ENCODE assay signal across 22 mouse cellular contexts in the genomic region with DNA sequence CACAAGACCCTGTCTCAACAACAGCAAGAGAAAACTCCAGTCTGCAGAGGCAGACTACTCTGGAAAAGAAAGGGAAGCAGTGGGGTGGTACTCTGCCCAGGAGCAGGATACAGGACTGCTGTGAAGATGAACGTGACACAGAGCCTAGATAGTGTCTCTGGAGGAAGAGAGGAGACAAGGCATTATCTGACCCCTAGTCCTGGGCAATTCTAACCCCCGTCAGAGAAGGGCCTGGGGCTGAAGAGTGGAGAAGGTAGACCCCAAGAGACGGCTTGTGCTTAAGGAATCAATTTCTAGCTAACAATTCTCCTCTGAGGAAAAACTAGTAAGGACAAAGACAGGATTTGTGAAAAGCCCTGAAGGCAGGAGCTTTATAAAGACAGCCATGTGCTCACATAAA. TPM values are rescaled to one million over a fixed set of nuclear protein-coding genes. Genes with fewer than 3 reads are reported as not detected.
DNase-seq lines count a peak whose midpoint lies in the region; ATAC-seq and TF ChIP-seq lines count a peak whose summit lies in the region.
"Had no signal": no experiment of that assay in that cellular context is flagged by ENCODE, and none has a peak within 500 bp of the region (broad histone marks: within the 10 kb centered on the region; RNA-seq: fewer than 3 reads in every experiment).

No protein-coding gene starts in this region.

- H3K27me3 ChIP-seq in hindbrain, embryonic 11.5 days (ENCODE audit: control insufficient read depth, insufficient read depth, low read length), result no peaks in the 10 kb centered on the region
- no peaks in the 10 kb centered on the region for H3K27me3 ChIP-seq in hindbrain, postnatal 0 days (ENCODE audit: insufficient read depth, low read length)
- H3K27me3 ChIP-seq in midbrain, embryonic 12.5 days, result no peaks in the 10 kb centered on the region
- no peaks in the 10 kb centered on the region for H3K27me3 ChIP-seq in midbrain, postnatal 0 days (ENCODE audit: insufficient read depth, low read length)
- H3K27me3 ChIP-seq in limb, embryonic 13.5 days, result no peaks in the 10 kb centered on the region
- H3K27me3 ChIP-seq: embryonic facial prominence, embryonic 13.5 days had no signal

- intact Hi-C loops in left cerebral cortex, postnatal 36 days (cut with DNase I), result no loop called here

- no peaks in the 10 kb centered on the region for H3K4me1 ChIP-seq in hindbrain, embryonic 11.5 days (replicated peaks; ENCODE audit: control insufficient read depth, insufficient read depth, low read length)
- H3K4me1 ChIP-seq in hindbrain, postnatal 0 days (ENCODE audit: insufficient read depth, low read length), result no peaks in the 10 kb centered on the region
- H3K4me1 ChIP-seq in midbrain, embryonic 12.5 days, result 0 out of 2 replicates have a peak, but pooled peaks cover 6% of the 10 kb centered on the region
- H3K4me1 ChIP-seq in midbrain, postnatal 0 days (ENCODE audit: insufficient read depth, low read length), result no peaks in the 10 kb centered on the region
- peaks cover 37% of the 10 kb centered on the region for H3K4me1 ChIP-seq in limb, embryonic 13.5 days

- no peak overlapping the region for H3K4me3 ChIP-seq in hindbrain, embryonic 11.5 days (ENCODE audit: low read depth, low read length)
- no peak overlapping the region for H3K4me3 ChIP-seq in hindbrain, postnatal 0 days (ENCODE audit: low read length)
- H3K4me3 ChIP-seq in midbrain, embryonic 12.5 days, result no peak overlapping the region
- no peak overlapping the region for H3K4me3 ChIP-seq in midbrain, postnatal 0 days (ENCODE audit: low read depth, low read length)
- H3K4me3 ChIP-seq in limb, embryonic 13.5 days, result no peak overlapping the region
- H3K4me3 ChIP-seq: embryonic facial prominence, embryonic 13.5 days; erythroblast, embryonic 14.5 days; layer of hippocampus, adult 2 months had no signal

- no peak overlapping the region for H3K4me2 ChIP-seq in hindbrain, embryonic 11.5 days (replicated peaks; ENCODE audit: low read depth, low read length)
- no peak overlapping the region for H3K4me2 ChIP-seq in hindbrain, postnatal 0 days (ENCODE audit: low read depth, low read length)
- no peak overlapping the region for H3K4me2 ChIP-seq in midbrain, embryonic 12.5 days (replicated peaks)
- H3K4me2 ChIP-seq in midbrain, postnatal 0 days (ENCODE audit: low read depth, low read length, poor library complexity, severe bottlenecking), result no peak overlapping the region
- no peak overlapping the region for H3K4me2 ChIP-seq in limb, embryonic 13.5 days (replicated peaks)
- H3K4me2 ChIP-seq: embryonic facial prominence, embryonic 13.5 days had no signal

- peak; percentile 7 for DNase-seq in hindbrain, embryonic 11.5 days (ENCODE audit: low spot score)
- DNase-seq in hindbrain, postnatal 0 days (ENCODE audit: low spot score), result no peak
- no peak for DNase-seq in midbrain, postnatal 0 days (ENCODE audit: low spot score)
- DNase-seq in cerebellum, postnatal 10 days, result no peak
- DNase-seq in left cerebral cortex, postnatal 36 days (ENCODE audit: low spot score in 2 of 2), result no peak
- DNase-seq: adrenal gland, adult 8-10 months; cerebellum, adult 18-20 months; cerebellum, postnatal 25 days; forebrain, postnatal 0 days; heart, postnatal 4 days; kidney, postnatal 25 days; thymus, postnatal 14 days had no signal

- H3K27ac ChIP-seq in hindbrain, embryonic 11.5 days (ENCODE audit: low read depth, low read length), result no peak overlapping the region
- H3K27ac ChIP-seq in hindbrain, postnatal 0 days, result no peak overlapping the region
- 0 out of 2 replicates have a peak overlapping the region, but pooled peaks have one; percentile 21 for H3K27ac ChIP-seq in midbrain, embryonic 12.5 days (replicated peaks)
- H3K27ac ChIP-seq in midbrain, postnatal 0 days (ENCODE audit: low read depth, low read length), result no peak overlapping the region
- H3K27ac ChIP-seq in limb, embryonic 13.5 days, result peak overlapping the region; percentile 76
- H3K27ac ChIP-seq: embryonic facial prominence, embryonic 13.5 days; layer of hippocampus, adult 2 months; macrophage had no signal

- no peaks in the 10 kb centered on the region for H3K9me3 ChIP-seq in hindbrain, embryonic 11.5 days (ENCODE audit: control insufficient read depth, low read length)
- no peaks in the 10 kb centered on the region for H3K9me3 ChIP-seq in hindbrain, postnatal 0 days (ENCODE audit: low read length)
- H3K9me3 ChIP-seq in midbrain, embryonic 12.5 days, result no peaks in the 10 kb centered on the region
- H3K9me3 ChIP-seq in midbrain, postnatal 0 days (ENCODE audit: low read length), result no peaks in the 10 kb centered on the region
- H3K9me3 ChIP-seq in limb, embryonic 13.5 days, result no peaks in the 10 kb centered on the region
- H3K9me3 ChIP-seq: embryonic facial prominence, embryonic 13.5 days had no signal

- no peak for TF ChIP-seq CTCF in hindbrain, postnatal 0 days (IDR thresholded peaks at IDR 0.05; ENCODE audit: low read depth)
- TF ChIP-seq CTCF in midbrain, postnatal 0 days (IDR thresholded peaks at IDR 0.05), result no peak

- no peak overlapping the region for H3K9ac ChIP-seq in hindbrain, embryonic 11.5 days (ENCODE audit: low read depth, low read length)
- no peak overlapping the region for H3K9ac ChIP-seq in hindbrain, postnatal 0 days (replicated peaks; ENCODE audit: low read length)
- H3K9ac ChIP-seq in midbrain, embryonic 12.5 days (replicated peaks), result no peak overlapping the region
- H3K9ac ChIP-seq in midbrain, postnatal 0 days (replicated peaks; ENCODE audit: low read length, poor library complexity, severe bottlenecking), result no peak overlapping the region
- peak overlapping the region; percentile 25; the same call in 1 of the 2 replicates for H3K9ac ChIP-seq in limb, embryonic 13.5 days
- H3K9ac ChIP-seq: embryonic facial prominence, embryonic 13.5 days; forebrain, postnatal 0 days had no signal

- WGBS in hindbrain, embryonic 11.5 days, result 35% methylated on average over 3 of the region's 3 CpGs
- WGBS in hindbrain, postnatal 0 days, result 42% methylated on average over 3 of the region's 3 CpGs
- 11% methylated on average over 3 of the region's 3 CpGs for WGBS in midbrain, embryonic 12.5 days
- WGBS in midbrain, postnatal 0 days, result 29% methylated on average over 3 of the region's 3 CpGs
- WGBS in limb, embryonic 13.5 days, result 23% methylated on average over 3 of the region's 3 CpGs

- H3K36me3 ChIP-seq in hindbrain, embryonic 11.5 days (ENCODE audit: control insufficient read depth, insufficient read depth, low read length), result no peaks in the 10 kb centered on the region
- no peaks in the 10 kb centered on the region for H3K36me3 ChIP-seq in hindbrain, postnatal 0 days (ENCODE audit: insufficient read depth, low read length)
- H3K36me3 ChIP-seq in midbrain, embryonic 12.5 days, result no peaks in the 10 kb centered on the region
- H3K36me3 ChIP-seq in midbrain, postnatal 0 days (ENCODE audit: insufficient read depth, low read length), result no peaks in the 10 kb centered on the region
- no peaks in the 10 kb centered on the region for H3K36me3 ChIP-seq in limb, embryonic 13.5 days
- H3K36me3 ChIP-seq: embryonic facial prominence, embryonic 13.5 days had no signal

- ATAC-seq in hindbrain, embryonic 11.5 days (ENCODE audit: low FRiP score), result no peak
- no peak for ATAC-seq in hindbrain, postnatal 0 days
- ATAC-seq in midbrain, embryonic 12.5 days (ENCODE audit: low FRiP score, low read depth), result peak; percentile 63; the same call in 1 of the 2 replicates
- no peak for ATAC-seq in midbrain, postnatal 0 days (ENCODE audit: low FRiP score)
- no peak for ATAC-seq in limb, embryonic 13.5 days (ENCODE audit: low FRiP score, low read depth)
- ATAC-seq: forebrain, postnatal 0 days; inflammation-experienced regulatory T-cells, adult 6 months; lung, postnatal 0 days had no signal

RNA-seq across cellular contexts. Expression of gene Mfsd4b1, which starts 40.3 kb away (rescaled TPM):
- 0.26 and 0.35 TPM in 2 replicates for polyA plus RNA-seq in hindbrain, embryonic 11.5 days (2014; fragmentation: Nextera tagmentation; extraction: Ambion mirVana)
- total RNA-seq in hindbrain, postnatal 0 days (2014; rRNA removed), result 0.32 and 0.73 TPM in 2 replicates
- 0.26 and 0.33 TPM in 2 replicates for polyA plus RNA-seq in hindbrain, postnatal 0 days (2015; fragmentation: Nextera tagmentation; extraction: Ambion mirVana)
- polyA plus RNA-seq in midbrain, embryonic 12.5 days (2016; fragmentation: Nextera tagmentation; extraction: Ambion mirVana), result not detected in 2 replicates
- 0.19 and 0.71 TPM in 2 replicates for total RNA-seq in midbrain, postnatal 0 days (2014; rRNA removed)
- 0.13 and 0.23 TPM in 2 replicates for polyA plus RNA-seq in midbrain, postnatal 0 days (2015; fragmentation: Nextera tagmentation; extraction: Ambion mirVana)
- 0.15 and 0.41 TPM in 2 replicates for polyA plus RNA-seq in limb, embryonic 13.5 days (2015; fragmentation: Nextera tagmentation; extraction: Ambion mirVana)
- total RNA-seq in left cerebral cortex, postnatal 36 days (2021), result under 1 TPM; 0.57 to 0.79 TPM
- total RNA-seq: MEL had no signal
- polyA plus RNA-seq: C2C12; embryonic facial prominence, embryonic 13.5 days; erythroblast, embryonic 14.5 days; inflammation-experienced regulatory T-cells, adult 6 months; macrophage had no signal

Comparison
In these comparisons a context has a peak if more than half of its experiments do, and no peak if none do; other contexts are left out.
1. H3K27ac ChIP-seq: peak in midbrain, embryonic 12.5 days (single experiment) and limb, embryonic 13.5 days (single experiment); none in hindbrain, embryonic 11.5 days (single experiment), hindbrain, postnatal 0 days (single experiment) and midbrain, postnatal 0 days (single experiment).